Mouse (Mus musculus) thymus, adult 18-20 months (tissue): Measurements from ENCODE around the gene Fuom.
A peak's percentile ranks its signal among the peaks of the same experiment; 100 is the strongest.

Source experiments
- DNase-seq, 2 experiments: peaks; one replicate each; pipeline ENCODE4 v3.0.0; 2022; ENCODE audit warnings: mixed read lengths in 2 of 2

Fuom gene

GRCm38 (mm10) chr7:140098466-140098865 lies 3.8 kb downstream of the Fuom start:
- no peak for DNase-seq

- DNase-seq: no peak
Measured at GRCm38 (mm10) chr7:140096055-140096454, 6.2 kb downstream of the Fuom start.

GRCm38 (mm10) chr7:140095556-140095955 lies 6.7 kb downstream of the Fuom start:
- DNase-seq: no peak

- DNase-seq: no peak
Measured at GRCm38 (mm10) chr7:140094954-140095353, 7.3 kb downstream of the Fuom start.

- DNase-seq: no peak
Measured at GRCm38 (mm10) chr7:140092924-140093528, 9.2 kb downstream of the Fuom start, which contains the start of gene Prap1. Gene Prap1 (plus strand): TSS chr7:140093395.

GRCm38 (mm10) chr7:140090601-140091000 lies 11.6 kb downstream of the Fuom start:
- DNase-seq: no peak

GRCm38 (mm10) chr7:140082242-140082678 lies 20.0 kb downstream of the Fuom start, which contains the start of gene Caly:
Gene Caly (minus strand): TSS chr7:140082548.
- DNase-seq: no peak

GRCm38 (mm10) chr7:140081408-140082241 lies 20.6 kb downstream of the Fuom start:
- no peak for DNase-seq

GRCm38 (mm10) chr7:140080503-140081156 lies 21.6 kb downstream of the Fuom start:
- peak in 1 of 2 experiments; percentile 17 for DNase-seq

- no peak for DNase-seq
Measured at GRCm38 (mm10) chr7:140078711-140079110, 23.5 kb downstream of the Fuom start.

GRCm38 (mm10) chr7:140077698-140078097 lies 24.5 kb downstream of the Fuom start:
- no peak for DNase-seq

GRCm38 (mm10) chr7:140070042-140070711 lies 32.1 kb downstream of the Fuom start:
- no peak for DNase-seq

GRCm38 (mm10) chr7:140067397-140067796 lies 34.8 kb downstream of the Fuom start:
- no peak for DNase-seq

- DNase-seq: peak in 1 of 2 experiments; percentile 10
Measured at GRCm38 (mm10) chr7:140063092-140063491, 39.1 kb downstream of the Fuom start.

- DNase-seq: no peak
Measured at GRCm38 (mm10) chr7:140062307-140062706, 39.9 kb downstream of the Fuom start.

- DNase-seq: no peak
Measured at GRCm38 (mm10) chr7:140061832-140062130, 40.5 kb downstream of the Fuom start.

- DNase-seq: no peak
Measured at GRCm38 (mm10) chr7:140060936-140061831, 41.1 kb downstream of the Fuom start.

- DNase-seq: no peak
Measured at GRCm38 (mm10) chr7:140059601-140060000, 42.6 kb downstream of the Fuom start.

GRCm38 (mm10) chr7:140058528-140058927 lies 43.7 kb downstream of the Fuom start:
- DNase-seq: no peak

GRCm38 (mm10) chr7:140057413-140058407 lies 44.5 kb downstream of the Fuom start:
- no peak for DNase-seq

GRCm38 (mm10) chr7:140054124-140054523 lies 48.1 kb downstream of the Fuom start:
- no peak for DNase-seq
